Mouse (Mus musculus): ENCODE results near the gene Tyw1.

The Tyw1 gene

DNA sequence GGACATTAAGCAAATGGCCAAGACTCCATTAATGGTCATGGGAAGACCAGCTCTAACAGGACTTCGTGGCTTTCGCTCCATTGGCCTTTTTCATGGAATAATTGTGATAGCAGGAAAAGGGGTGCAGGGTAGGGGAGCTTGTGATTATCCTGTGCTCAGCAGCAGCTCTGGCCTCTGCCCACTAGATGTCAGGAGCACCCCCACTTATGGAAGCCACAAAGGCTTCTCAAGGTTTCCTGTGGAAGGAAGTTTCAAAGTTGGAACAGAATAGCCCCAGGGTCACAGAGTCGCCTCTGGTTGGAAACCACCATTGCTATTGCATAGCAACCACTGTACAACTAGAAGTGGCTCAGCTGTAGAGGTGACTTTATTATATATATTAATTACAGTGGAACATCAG lies 65.1 kb downstream of the Tyw1 start:
- DNase-seq, result peak; percentile 23

- no peak for DNase-seq
Measured at GRCm38 (mm10) chr5:130325486-130325885, 70.1 kb downstream of the Tyw1 start.

DNA sequence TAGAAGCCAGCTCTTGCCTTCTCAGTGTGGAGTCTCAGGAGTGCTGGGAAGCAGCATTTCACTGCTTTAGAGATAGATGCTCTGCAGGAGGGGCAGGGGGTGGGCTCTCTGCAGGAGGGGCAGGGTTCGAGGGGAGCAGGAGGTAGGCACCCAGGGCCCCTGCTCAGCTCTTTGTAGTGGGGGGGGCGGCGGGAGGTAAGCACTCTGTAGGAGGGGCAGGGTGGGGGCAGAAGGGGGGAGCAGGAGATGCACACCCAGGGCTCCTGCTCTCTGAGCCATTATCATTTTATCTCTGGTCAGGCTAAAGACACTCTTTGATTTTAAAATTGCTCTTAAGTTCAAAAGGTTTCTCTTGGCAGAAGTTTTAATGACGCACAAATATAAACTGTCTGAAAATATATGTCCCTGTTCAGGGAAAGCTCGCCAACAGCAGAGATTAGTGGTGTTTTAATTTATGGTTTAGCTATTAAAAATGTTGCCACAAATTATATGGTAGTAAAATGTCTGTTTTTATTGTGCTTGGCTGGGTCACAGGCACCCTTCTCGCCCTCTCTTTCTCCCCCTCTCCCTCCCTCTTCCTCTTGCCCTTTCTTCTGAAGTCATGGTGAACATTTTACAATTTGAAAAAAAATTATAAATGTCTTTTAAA lies 72.3 kb downstream of the Tyw1 start:
- no peak for DNase-seq

DNA sequence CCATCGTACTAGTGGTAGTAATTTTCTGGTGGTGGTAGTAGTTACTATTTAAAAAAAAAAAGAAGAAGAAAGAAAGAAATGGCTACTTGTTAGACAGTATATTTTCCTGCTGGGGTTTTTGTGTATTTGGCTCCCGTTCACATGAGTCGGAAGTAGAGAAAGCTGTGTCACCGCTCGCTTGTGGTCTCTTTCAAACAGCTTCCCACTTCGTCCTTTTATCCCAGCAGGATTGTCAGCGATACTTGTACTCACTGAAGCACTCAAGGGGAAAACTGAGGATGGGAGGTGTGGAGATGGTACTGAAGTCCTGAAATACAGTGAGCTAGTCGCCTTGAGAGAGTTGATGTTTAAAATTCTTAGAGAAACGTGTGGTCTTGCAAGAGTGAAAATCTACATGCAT lies 72.9 kb downstream of the Tyw1 start:
- no peak for DNase-seq

DNA sequence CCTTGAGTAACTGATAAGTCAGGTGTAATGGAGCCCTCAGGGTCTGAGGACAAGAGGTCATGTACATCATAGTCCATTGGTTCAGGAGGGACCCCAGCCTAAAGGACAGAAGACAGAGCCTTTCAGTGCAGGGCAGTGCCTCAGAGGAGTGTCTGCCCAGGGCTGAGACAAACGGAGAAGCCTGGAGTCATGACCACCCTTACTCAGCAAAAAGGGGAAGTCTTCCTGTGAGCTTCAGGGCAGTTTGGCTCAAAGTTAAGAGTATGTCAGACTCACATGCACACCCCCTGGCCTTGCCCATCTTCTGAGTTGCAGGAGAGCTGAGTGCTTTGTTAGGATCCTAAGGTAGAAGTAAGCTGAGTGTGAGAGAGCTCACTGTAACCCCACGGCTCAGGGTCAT lies 74.5 kb downstream of the Tyw1 start:
- DNase-seq, result no peak

DNA sequence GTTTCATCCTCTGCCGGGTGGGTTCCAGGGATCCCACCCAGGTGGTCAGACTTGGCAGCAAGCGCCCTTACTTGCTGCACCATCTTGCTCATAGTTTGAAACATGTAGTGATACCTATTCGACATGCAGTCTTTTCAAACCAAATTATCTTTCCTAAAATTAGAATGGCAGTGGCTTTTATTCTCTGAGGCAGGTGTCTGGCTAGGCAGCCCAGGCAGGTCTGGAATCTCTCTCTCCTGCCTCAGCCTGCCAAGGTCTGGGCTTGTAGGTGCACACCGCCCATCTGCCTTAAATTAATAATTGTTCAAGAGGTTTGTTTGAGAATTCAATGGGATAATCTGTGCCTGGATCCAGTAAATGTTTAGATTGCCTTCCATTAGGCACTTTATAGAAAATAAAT lies 75.4 kb downstream of the Tyw1 start:
- no peak for DNase-seq

DNA sequence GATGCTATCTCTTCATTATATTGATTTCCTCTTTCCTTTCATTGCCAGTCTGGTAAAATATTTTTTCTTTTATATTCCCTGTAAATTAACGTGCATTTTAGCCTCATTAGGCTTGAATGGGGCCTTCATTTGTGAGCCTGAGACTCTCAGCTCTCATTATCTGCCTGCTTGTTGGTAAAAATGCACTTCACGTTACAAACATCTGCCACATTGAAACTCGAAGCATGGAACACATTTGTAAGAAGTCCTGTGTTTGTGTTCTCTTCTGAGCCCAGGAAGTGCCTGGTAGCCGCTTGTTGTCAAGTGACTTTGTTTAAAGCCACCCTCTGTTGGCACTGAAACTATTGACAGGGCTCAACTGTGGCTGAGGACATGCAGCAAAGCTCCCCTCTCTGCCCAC lies 75.8 kb downstream of the Tyw1 start:
- DNase-seq, result no peak

GRCm38 (mm10) chr5:130333566-130333965 lies 78.1 kb downstream of the Tyw1 start:
- no peak for DNase-seq

GRCm38 (mm10) chr5:130333971-130334370 lies 78.6 kb downstream of the Tyw1 start:
- no peak for DNase-seq

DNA sequence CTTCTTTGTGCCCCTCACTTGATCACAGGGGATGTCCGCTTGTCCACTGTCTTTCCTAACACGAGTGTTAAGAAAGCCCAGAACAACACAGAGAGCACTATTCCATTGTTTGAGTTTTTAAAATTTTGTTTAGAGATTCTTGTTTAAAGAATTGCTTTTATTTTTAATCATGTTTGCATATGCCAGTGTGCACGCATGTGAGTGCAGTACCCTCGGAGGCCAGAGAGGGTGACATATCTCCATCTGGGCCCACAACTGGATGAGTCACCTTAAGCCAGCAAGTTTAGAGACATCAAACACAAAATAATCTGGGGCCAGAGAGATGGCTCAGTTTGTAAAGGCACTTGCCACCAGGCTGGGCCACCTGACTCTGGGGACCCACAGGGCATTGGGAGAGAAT lies 80.0 kb downstream of the Tyw1 start:
- no peak for DNase-seq

- no peak for DNase-seq
Measured at GRCm38 (mm10) chr5:130340656-130341055, 85.2 kb downstream of the Tyw1 start.

DNA sequence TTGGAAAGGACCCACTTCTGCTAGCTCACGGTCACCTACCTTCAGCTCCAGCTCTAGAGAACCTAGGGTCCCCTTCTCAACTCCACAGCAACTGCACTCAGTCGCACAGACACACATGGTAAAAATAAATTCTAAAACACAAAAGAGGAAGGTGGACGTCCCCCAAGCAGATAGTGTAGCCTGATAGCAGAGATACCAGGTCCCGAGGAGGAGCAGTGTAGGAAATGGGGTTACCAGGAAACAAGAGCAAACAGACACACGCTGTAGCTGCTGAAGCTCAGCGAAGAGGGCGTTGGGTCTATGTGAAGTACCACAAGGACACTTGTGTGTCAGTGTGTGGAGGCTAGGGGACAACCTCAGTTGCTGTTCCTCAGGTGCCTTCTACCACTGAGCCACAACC lies 89.6 kb downstream of the Tyw1 start:
- DNase-seq, result no peak

- DNase-seq, result no peak
Measured at GRCm38 (mm10) chr5:130345871-130346270, 90.5 kb downstream of the Tyw1 start.

- DNase-seq, result no peak
Measured at GRCm38 (mm10) chr5:130355223-130355622, 99.8 kb downstream of the Tyw1 start.

DNA sequence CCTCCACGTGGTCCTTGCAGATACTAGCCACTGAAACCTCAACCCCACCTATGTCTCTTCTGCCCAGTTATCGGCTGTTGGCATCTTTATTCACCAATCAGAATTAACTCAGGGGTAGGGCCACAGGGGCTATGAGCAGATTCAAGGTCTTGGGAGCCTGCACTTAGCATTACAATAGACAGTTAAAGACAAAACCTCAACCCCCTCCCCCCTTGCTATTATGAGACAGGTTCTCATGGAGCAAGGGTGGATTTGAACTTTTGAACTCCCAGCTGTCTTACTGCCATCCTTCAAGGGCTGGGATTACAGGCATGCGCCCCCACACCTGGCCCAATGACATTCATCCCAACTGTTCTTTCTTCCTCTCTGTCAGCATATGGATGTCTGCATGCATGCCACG lies 107.7 kb downstream of the Tyw1 start:
- no peak for DNase-seq

DNA sequence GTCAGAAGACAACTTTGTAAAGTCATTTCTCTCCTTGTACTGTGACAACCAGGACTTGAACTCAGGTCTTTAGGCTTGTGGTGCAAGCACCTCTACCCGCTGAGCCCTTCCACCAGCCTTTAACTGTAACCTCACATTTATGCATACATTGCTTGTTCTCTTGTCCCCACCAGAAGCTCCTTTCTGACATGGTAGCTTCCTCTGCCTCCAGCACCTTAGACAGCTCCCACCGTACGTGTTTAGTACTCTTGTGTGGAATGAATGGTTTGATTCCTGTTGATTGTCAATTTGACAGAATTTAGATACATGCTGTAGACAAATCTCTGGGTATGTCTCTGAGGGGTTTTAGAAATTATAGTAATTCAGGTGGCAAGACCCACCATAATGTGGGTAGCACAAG lies 108.4 kb downstream of the Tyw1 start:
- no peak for DNase-seq

GRCm38 (mm10) chr5:130368236-130368635 lies 112.8 kb downstream of the Tyw1 start:
- DNase-seq, result no peak

DNA sequence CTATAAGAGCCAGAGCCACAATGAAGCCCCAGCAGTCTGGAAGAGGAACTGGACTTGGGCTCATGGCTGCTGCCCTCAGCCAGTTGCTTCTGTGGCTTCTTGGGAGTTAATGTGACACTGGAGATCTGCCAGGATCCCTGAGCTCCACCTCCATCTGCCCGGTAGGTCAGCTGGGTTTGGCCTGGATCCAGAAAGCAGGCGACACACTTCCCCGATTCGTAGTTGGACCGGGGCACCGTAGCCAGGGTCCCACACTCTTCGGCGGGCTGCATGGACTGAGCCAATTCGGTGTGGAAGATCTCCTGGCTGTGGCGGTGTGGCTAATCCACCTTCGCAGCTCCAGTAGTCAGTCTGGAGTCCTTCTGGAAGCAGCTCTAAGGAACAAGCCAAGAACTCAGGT lies 113.8 kb downstream of the Tyw1 start, which contains the start of gene Caln1:
Gene Caln1 (plus strand): TSS at position 219 of the 400 bp plus-strand sequence.
- DNase-seq, result no peak

DNA sequence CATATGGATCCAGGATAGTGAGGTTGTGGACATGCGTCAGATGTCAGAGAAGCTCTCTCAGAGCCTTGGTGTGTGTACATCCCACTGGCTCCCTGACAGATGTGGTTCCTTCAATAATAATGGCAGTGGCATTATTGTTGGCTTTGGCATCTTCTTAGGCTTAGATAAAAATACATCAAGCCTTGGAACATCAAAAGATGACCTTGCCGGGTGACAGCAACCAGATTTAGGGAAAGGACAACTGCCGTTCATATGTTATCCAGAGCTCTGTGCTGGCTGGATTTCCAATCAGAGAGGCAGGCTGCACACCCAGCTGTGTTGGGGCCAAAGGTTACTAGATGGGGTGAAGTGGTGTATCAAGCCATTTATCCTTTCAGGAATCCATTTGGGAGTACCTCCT lies 120.0 kb downstream of the Tyw1 start:
- no peak for DNase-seq

- DNase-seq, result peak; percentile 22
Measured at GRCm38 (mm10) chr5:130384222-130384912, 128.9 kb downstream of the Tyw1 start, which contains the start of gene A330070K13Rik. A330070K13Rik (minus strand) TSS chr5:130384631.

DNA sequence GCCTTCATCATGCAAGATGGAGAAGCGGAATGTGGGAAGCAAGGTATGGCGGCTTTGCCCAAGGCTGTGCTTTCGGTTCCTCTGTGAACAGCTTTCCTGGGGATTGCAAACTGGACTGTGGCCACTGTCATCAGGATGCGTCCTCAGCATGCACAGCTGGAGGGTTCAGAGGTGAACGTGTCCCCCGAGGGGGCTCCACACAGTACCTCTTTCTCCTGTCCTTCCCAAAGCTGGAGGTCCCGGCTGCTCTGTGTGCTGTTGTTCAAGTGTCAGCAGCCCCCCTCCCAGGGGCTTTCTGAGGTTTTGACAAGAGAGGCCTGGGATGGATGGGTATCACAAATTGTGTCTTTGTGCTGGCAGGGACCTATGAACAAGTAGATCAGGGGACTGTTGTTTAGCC lies 131.0 kb downstream of the Tyw1 start:
- no peak for DNase-seq

Data from right cerebral cortex, postnatal 4 days (tissue).